Mouse (Mus musculus): ENCODE data around the gene Med8. TPM values are rescaled to one million over a fixed set of nuclear protein-coding genes. Genes with fewer than 3 reads are reported as not detected.

Gene Med8
- polyA plus RNA-seq (2014; fragmentation: Illumina TruSeq; extraction: RNeasy Lipid Tissue Mini Kit (QIAGEN cat#74804); ENCODE audit: low read depth, low replicate concordance) = 52.9 TPM

GRCm38 (mm10) chr4:118409142-118409900 lies at the start of gene Med8, which contains the start of gene Szt2:
TSS of gene Med8 (plus strand) at chr4:118409337.
TSS of gene Szt2 (minus strand) at chr4:118409273.

GRCm38 (mm10) chr4:118427768-118428451 lies 18.8 kb downstream of the Med8 start, which contains the start of gene Elovl1:
TSS of gene Elovl1 (plus strand) at chr4:118428093.

GRCm38 (mm10) chr4:118436820-118437603 lies 27.9 kb downstream of the Med8 start, which contains the start of gene Cdc20:
TSS of gene Cdc20 (minus strand) at chr4:118437352.

GRCm38 (mm10) chr4:118457345-118457975 lies 48.3 kb downstream of the Med8 start, which contains the start of gene Mpl:
TSS of gene Mpl (minus strand) at chr4:118457513.

Other genes with a start within 250 kb of the Med8 start
- 5.5 TPM for gene Kdm4a, start 229.3 kb upstream of the Med8 start, polyA plus RNA-seq (2014; fragmentation: Illumina TruSeq; extraction: RNeasy Lipid Tissue Mini Kit (QIAGEN cat#74804); ENCODE audit: low read depth, low replicate concordance)
- gene Ptprf, start 117.9 kb upstream of the Med8 start, polyA plus RNA-seq (2014; fragmentation: Illumina TruSeq; extraction: RNeasy Lipid Tissue Mini Kit (QIAGEN cat#74804); ENCODE audit: low read depth, low replicate concordance) = 6.0 TPM
- 2.6 TPM for gene Szt2, start 64 bp upstream of the Med8 start, polyA plus RNA-seq (2014; fragmentation: Illumina TruSeq; extraction: RNeasy Lipid Tissue Mini Kit (QIAGEN cat#74804); ENCODE audit: low read depth, low replicate concordance)
- 33.0 TPM for gene Elovl1, start 18.8 kb downstream of the Med8 start, polyA plus RNA-seq (2014; fragmentation: Illumina TruSeq; extraction: RNeasy Lipid Tissue Mini Kit (QIAGEN cat#74804); ENCODE audit: low read depth, low replicate concordance)
- 0.88 TPM for gene Cdc20, start 28.0 kb downstream of the Med8 start, polyA plus RNA-seq (2014; fragmentation: Illumina TruSeq; extraction: RNeasy Lipid Tissue Mini Kit (QIAGEN cat#74804); ENCODE audit: low read depth, low replicate concordance)
- not detected for gene Mpl, start 48.2 kb downstream of the Med8 start, polyA plus RNA-seq (2014; fragmentation: Illumina TruSeq; extraction: RNeasy Lipid Tissue Mini Kit (QIAGEN cat#74804); ENCODE audit: low read depth, low replicate concordance)
- 0.60 TPM for gene Tie1, start 80.7 kb downstream of the Med8 start, polyA plus RNA-seq (2014; fragmentation: Illumina TruSeq; extraction: RNeasy Lipid Tissue Mini Kit (QIAGEN cat#74804); ENCODE audit: low read depth, low replicate concordance)
- gene 2610528J11Rik, start 117.7 kb downstream of the Med8 start, polyA plus RNA-seq (2014; fragmentation: Illumina TruSeq; extraction: RNeasy Lipid Tissue Mini Kit (QIAGEN cat#74804); ENCODE audit: low read depth, low replicate concordance) = 17.1 TPM
- 3.1 TPM for gene Tmem125, start 134.7 kb downstream of the Med8 start, polyA plus RNA-seq (2014; fragmentation: Illumina TruSeq; extraction: RNeasy Lipid Tissue Mini Kit (QIAGEN cat#74804); ENCODE audit: low read depth, low replicate concordance)
- not detected for gene Cfap57, start 211.4 kb downstream of the Med8 start, polyA plus RNA-seq (2014; fragmentation: Illumina TruSeq; extraction: RNeasy Lipid Tissue Mini Kit (QIAGEN cat#74804); ENCODE audit: low read depth, low replicate concordance)
- gene Ebna1bp2, start 211.5 kb downstream of the Med8 start, polyA plus RNA-seq (2014; fragmentation: Illumina TruSeq; extraction: RNeasy Lipid Tissue Mini Kit (QIAGEN cat#74804); ENCODE audit: low read depth, low replicate concordance) = 20.9 TPM
- not detected for gene Olfr62, start 249.6 kb downstream of the Med8 start, polyA plus RNA-seq (2014; fragmentation: Illumina TruSeq; extraction: RNeasy Lipid Tissue Mini Kit (QIAGEN cat#74804); ENCODE audit: low read depth, low replicate concordance)